Mouse (Mus musculus): Measurements from ENCODE around the gene Tmem94. TPM values are rescaled to one million over a fixed set of nuclear protein-coding genes. Genes with fewer than 3 reads are reported as not detected.
A peak's percentile ranks its signal among the peaks of the same experiment; 100 is the strongest.

Gene Tmem94
- polyA plus RNA-seq, 1 experiment, result 29.2 TPM

- H3K27ac ChIP-seq (ENCODE audit: insufficient read depth, low read length), result peak overlapping the region; percentile 60
- H3K4me3 ChIP-seq (ENCODE audit: low read depth, low read length), result no peak overlapping the region
- no peaks in the 10 kb centered on the region for H3K27me3 ChIP-seq (ENCODE audit: control insufficient read depth, insufficient read depth, low read length, poor library complexity, severe bottlenecking)
- peaks cover 36% of the 10 kb centered on the region for H3K4me1 ChIP-seq (ENCODE audit: control insufficient read depth, insufficient read depth, low read length)
- H3K9ac ChIP-seq (ENCODE audit: low read depth, poor library complexity, severe bottlenecking), result no peak overlapping the region
- H3K9me3 ChIP-seq (replicated peaks; ENCODE audit: control insufficient read depth, insufficient read depth, low read length, poor library complexity, severe bottlenecking), result no peaks in the 10 kb centered on the region
- H3K36me3 ChIP-seq (ENCODE audit: control insufficient read depth, insufficient read depth, low read length, poor library complexity, severe bottlenecking), result no peaks in the 10 kb centered on the region
- TF ChIP-seq CTCF (IDR thresholded peaks at IDR 0.05; ENCODE audit: low read depth, low read length) (no peak), POLR2A (IDR thresholded peaks at IDR 0.05; ENCODE audit: insufficient read depth, low read length) (no peak), EP300 (IDR thresholded peaks at IDR 0.05; ENCODE audit: insufficient read depth, low read depth, low read length) (0 out of 2 replicates have a peak, but pooled peaks have one; percentile 5)
Observed at GRCm38 (mm10) chr11:115839732-115840131, 74.5 kb downstream of the Tmem94 start.

GRCm38 (mm10) chr11:115841044-115841443 is 75.8 kb downstream of the Tmem94 start:
- Histone ChIP-seq H3K36me3 (ENCODE audit: control insufficient read depth, insufficient read depth, low read length, poor library complexity, severe bottlenecking) (peaks cover 7% of the 10 kb centered on the region), H3K4me1 (ENCODE audit: control insufficient read depth, insufficient read depth, low read length) (peaks cover 32% of the 10 kb centered on the region), H3K4me3 (ENCODE audit: low read depth, low read length) (no peak overlapping the region), H3K9ac (ENCODE audit: low read depth, poor library complexity, severe bottlenecking) (no peak overlapping the region), H3K27ac (ENCODE audit: insufficient read depth, low read length) (peak overlapping the region; percentile 98), H3K27me3 (ENCODE audit: control insufficient read depth, insufficient read depth, low read length, poor library complexity, severe bottlenecking) (no peaks in the 10 kb centered on the region), H3K9me3 (replicated peaks; ENCODE audit: control insufficient read depth, insufficient read depth, low read length, poor library complexity, severe bottlenecking) (no peaks in the 10 kb centered on the region)
- TF ChIP-seq CTCF (IDR thresholded peaks at IDR 0.05; ENCODE audit: low read depth, low read length) (peak; percentile 69), EP300 (IDR thresholded peaks at IDR 0.05; ENCODE audit: insufficient read depth, low read depth, low read length) (no peak)

DNA sequence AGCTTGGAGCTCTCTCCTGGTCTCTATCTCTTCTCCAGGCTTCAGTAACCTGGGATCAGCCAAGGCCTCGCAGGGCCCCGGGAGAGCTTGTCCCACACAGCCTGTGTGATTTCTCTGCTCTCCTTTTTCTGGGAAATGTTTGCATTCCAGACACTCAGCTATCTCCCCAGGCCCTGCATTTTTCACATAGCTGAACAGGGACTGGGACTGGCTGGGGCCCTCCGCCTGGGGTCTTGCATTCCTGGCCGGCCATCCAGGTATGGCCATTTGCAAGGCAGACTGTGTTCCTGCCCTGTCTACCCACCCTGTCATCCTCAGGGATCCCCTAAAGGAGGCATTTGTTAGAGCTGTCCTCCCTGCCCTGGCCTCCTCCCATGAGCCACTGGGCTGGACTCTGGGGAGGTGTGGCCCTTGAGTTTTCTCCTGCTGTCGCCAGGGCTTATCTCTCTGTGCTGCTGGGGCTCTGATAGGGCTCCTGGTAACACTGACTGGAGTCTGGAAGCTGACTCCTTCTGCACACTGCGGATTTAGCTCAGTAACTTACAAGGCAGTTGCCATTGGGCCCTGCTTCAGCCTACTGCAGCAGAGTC is 76.8 kb downstream of the Tmem94 start:
- Histone ChIP-seq H3K27ac (ENCODE audit: insufficient read depth, low read length) (peak overlapping the region; percentile 98), H3K4me1 (ENCODE audit: control insufficient read depth, insufficient read depth, low read length) (peaks cover 30% of the 10 kb centered on the region), H3K27me3 (ENCODE audit: control insufficient read depth, insufficient read depth, low read length, poor library complexity, severe bottlenecking) (no peaks in the 10 kb centered on the region), H3K36me3 (ENCODE audit: control insufficient read depth, insufficient read depth, low read length, poor library complexity, severe bottlenecking) (peaks cover 9% of the 10 kb centered on the region), H3K9me3 (replicated peaks; ENCODE audit: control insufficient read depth, insufficient read depth, low read length, poor library complexity, severe bottlenecking) (no peaks in the 10 kb centered on the region), H3K4me3 (ENCODE audit: low read depth, low read length) (no peak overlapping the region), H3K9ac (ENCODE audit: low read depth, poor library complexity, severe bottlenecking) (peak overlapping the region; percentile 10; the same call in 1 of the 2 replicates)
- TF ChIP-seq CTCF (IDR thresholded peaks at IDR 0.05; ENCODE audit: low read depth, low read length) (no peak), POLR2A (IDR thresholded peaks at IDR 0.05; ENCODE audit: insufficient read depth, low read length) (no peak), EP300 (IDR thresholded peaks at IDR 0.05; ENCODE audit: insufficient read depth, low read depth, low read length) (peak; percentile 93)

DNA sequence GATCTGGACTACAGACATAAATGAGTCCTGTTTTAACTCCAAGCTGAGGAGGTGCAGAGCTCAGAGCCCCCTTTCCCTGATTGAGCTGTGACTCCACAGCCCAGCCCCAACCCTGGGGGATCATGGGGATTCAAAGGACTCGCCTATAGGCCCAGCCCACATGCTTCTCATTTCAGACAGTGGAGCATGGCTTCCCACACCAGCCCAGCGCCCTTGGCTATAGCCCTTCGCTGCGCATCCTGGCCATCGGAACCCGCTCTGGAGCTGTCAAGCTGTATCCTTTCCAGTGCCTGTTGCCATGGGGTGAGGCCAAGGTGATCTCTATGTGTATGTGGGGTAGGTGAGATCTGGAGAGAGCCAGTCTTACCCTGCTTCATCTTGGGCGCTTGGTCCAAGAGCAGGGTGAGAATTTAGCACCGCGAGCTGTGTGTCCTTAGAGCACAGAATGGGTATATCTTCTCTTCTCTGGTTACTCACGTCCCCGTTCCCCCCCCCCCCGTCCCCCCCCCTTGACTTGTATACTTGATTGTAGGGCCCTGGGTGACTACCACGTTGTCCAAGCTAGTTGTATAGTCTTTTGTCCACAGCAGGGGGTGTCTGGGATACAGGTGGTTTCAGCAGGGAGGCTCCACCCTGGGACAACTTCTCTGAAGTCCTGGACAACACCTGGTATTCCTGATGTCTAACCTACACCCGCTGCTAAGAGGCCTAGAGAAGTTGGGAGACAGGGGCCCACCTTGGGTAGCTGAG is 78.1 kb downstream of the Tmem94 start:
- Histone ChIP-seq H3K9ac (ENCODE audit: low read depth, poor library complexity, severe bottlenecking) (no peak overlapping the region), H3K4me3 (ENCODE audit: low read depth, low read length) (no peak overlapping the region), H3K36me3 (ENCODE audit: control insufficient read depth, insufficient read depth, low read length, poor library complexity, severe bottlenecking) (peaks cover 21% of the 10 kb centered on the region), H3K9me3 (replicated peaks; ENCODE audit: control insufficient read depth, insufficient read depth, low read length, poor library complexity, severe bottlenecking) (no peaks in the 10 kb centered on the region), H3K4me1 (ENCODE audit: control insufficient read depth, insufficient read depth, low read length) (peaks cover 30% of the 10 kb centered on the region), H3K27ac (ENCODE audit: insufficient read depth, low read length) (peak overlapping the region; percentile 98), H3K27me3 (ENCODE audit: control insufficient read depth, insufficient read depth, low read length, poor library complexity, severe bottlenecking) (no peaks in the 10 kb centered on the region)
- TF ChIP-seq EP300 (IDR thresholded peaks at IDR 0.05; ENCODE audit: insufficient read depth, low read depth, low read length), result 0 out of 2 replicates have a peak, but pooled peaks have one; percentile 4
- TF ChIP-seq POLR2A (IDR thresholded peaks at IDR 0.05; ENCODE audit: insufficient read depth, low read length), result no peak

GRCm38 (mm10) chr11:115843891-115844239 is 78.6 kb downstream of the Tmem94 start:
- Histone ChIP-seq H3K4me3 (ENCODE audit: low read depth, low read length) (no peak overlapping the region), H3K36me3 (ENCODE audit: control insufficient read depth, insufficient read depth, low read length, poor library complexity, severe bottlenecking) (peaks cover 21% of the 10 kb centered on the region), H3K9me3 (replicated peaks; ENCODE audit: control insufficient read depth, insufficient read depth, low read length, poor library complexity, severe bottlenecking) (no peaks in the 10 kb centered on the region), H3K9ac (ENCODE audit: low read depth, poor library complexity, severe bottlenecking) (no peak overlapping the region), H3K4me1 (ENCODE audit: control insufficient read depth, insufficient read depth, low read length) (peaks cover 26% of the 10 kb centered on the region), H3K27me3 (ENCODE audit: control insufficient read depth, insufficient read depth, low read length, poor library complexity, severe bottlenecking) (no peaks in the 10 kb centered on the region), H3K27ac (ENCODE audit: insufficient read depth, low read length) (0 out of 2 replicates have a peak overlapping the region, but pooled peaks have one; percentile 10)
- TF ChIP-seq EP300 (IDR thresholded peaks at IDR 0.05; ENCODE audit: insufficient read depth, low read depth, low read length), result no peak
- TF ChIP-seq POLR2A (IDR thresholded peaks at IDR 0.05; ENCODE audit: insufficient read depth, low read length), result no peak
- TF ChIP-seq CTCF (IDR thresholded peaks at IDR 0.05; ENCODE audit: low read depth, low read length), result no peak

GRCm38 (mm10) chr11:115844240-115844639 is 79.0 kb downstream of the Tmem94 start:
- H3K36me3 ChIP-seq (ENCODE audit: control insufficient read depth, insufficient read depth, low read length, poor library complexity, severe bottlenecking), result peaks cover 21% of the 10 kb centered on the region
- no peaks in the 10 kb centered on the region for H3K27me3 ChIP-seq (ENCODE audit: control insufficient read depth, insufficient read depth, low read length, poor library complexity, severe bottlenecking)
- no peak overlapping the region for H3K9ac ChIP-seq (ENCODE audit: low read depth, poor library complexity, severe bottlenecking)
- TF ChIP-seq EP300 (IDR thresholded peaks at IDR 0.05; ENCODE audit: insufficient read depth, low read depth, low read length) (no peak), CTCF (IDR thresholded peaks at IDR 0.05; ENCODE audit: low read depth, low read length) (no peak), POLR2A (IDR thresholded peaks at IDR 0.05; ENCODE audit: insufficient read depth, low read length) (no peak)
- 0 out of 2 replicates have a peak overlapping the region, but pooled peaks have one; percentile 13 for H3K27ac ChIP-seq (ENCODE audit: insufficient read depth, low read length)
- H3K9me3 ChIP-seq (replicated peaks; ENCODE audit: control insufficient read depth, insufficient read depth, low read length, poor library complexity, severe bottlenecking), result no peaks in the 10 kb centered on the region
- peaks cover 26% of the 10 kb centered on the region for H3K4me1 ChIP-seq (ENCODE audit: control insufficient read depth, insufficient read depth, low read length)
- H3K4me3 ChIP-seq (ENCODE audit: low read depth, low read length), result no peak overlapping the region

Data from ES-Bruce4 (cell line).